Mouse (Mus musculus): Measurements from ENCODE around the gene Mfap5.
"Not testable (repeated sequence)": the region's sequence is repeated elsewhere in the genome, so short reads cannot be mapped to it uniquely, and the experiment has no call there.

The Mfap5 gene

GRCm38 (mm10) chr6:122505545-122505944 lies at the start of gene Mfap5:
TSS of gene Mfap5 (plus strand) at chr6:122505845.
- DNase-seq (ENCODE audit: low spot score in 2 of 2) = no peak

DNA sequence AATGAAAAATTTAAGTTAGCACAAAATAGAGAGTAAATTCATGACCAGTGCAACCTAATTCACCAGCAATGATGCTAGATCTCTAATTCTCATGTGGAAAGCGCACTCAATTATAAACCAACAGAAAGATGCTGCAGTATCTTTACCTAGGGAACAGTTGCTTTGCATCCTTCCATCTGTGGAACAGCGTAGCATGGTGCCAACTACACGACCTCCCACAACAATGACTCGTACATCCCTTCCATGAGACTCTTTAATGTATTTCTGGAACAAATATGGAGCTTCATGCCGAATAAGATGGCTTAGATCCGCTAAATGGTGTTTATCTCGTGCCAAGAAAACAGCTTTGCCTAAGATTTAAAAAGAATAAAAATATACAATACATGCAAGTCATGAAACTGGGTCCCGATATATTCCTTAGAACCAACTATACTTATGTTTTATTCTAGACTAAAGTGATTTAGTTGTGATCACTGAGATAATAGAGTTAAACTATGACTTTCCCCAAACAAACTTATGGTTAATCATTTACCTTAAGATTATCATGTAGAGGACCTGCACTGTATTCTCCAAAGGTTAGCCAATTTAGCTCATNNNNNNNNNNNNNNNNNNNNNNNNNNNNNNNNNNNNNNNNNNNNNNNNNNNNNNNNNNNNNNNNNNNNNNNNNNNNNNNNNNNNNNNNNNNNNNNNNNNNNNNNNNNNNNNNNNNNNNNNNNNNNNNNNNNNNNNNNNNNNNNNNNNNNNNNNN lies 46.5 kb upstream of the Mfap5 start:
- no peak for DNase-seq (ENCODE audit: low spot score in 2 of 2)

GRCm38 (mm10) chr6:122466092-122466713 lies 39.4 kb upstream of the Mfap5 start:
- no peak for DNase-seq (ENCODE audit: low spot score in 2 of 2)

- DNase-seq (ENCODE audit: low spot score in 2 of 2) = no peak
These were observed 36.5 kb upstream of the Mfap5 start for GRCm38 (mm10) chr6:122469030-122469640.

DNA sequence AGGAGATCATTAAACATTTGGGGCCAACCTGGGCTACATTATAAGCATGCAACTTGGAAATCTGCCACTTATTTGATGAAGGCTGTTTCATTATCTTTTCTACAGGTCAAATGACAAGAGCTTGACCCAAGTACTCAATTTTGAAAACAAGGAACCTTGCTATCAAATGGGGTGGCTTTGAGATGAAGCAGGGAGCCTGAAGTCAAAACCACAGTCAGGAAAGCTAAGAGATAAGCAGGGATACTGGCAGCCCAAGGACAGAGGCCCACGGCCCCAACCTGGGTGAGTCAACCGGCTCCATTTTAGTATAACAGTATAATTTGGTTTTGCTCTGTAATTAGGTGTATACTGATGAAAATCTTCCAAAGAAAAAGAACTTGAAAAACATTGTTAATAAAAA lies 35.4 kb upstream of the Mfap5 start:
- no peak for DNase-seq (ENCODE audit: low spot score in 2 of 2)

DNA sequence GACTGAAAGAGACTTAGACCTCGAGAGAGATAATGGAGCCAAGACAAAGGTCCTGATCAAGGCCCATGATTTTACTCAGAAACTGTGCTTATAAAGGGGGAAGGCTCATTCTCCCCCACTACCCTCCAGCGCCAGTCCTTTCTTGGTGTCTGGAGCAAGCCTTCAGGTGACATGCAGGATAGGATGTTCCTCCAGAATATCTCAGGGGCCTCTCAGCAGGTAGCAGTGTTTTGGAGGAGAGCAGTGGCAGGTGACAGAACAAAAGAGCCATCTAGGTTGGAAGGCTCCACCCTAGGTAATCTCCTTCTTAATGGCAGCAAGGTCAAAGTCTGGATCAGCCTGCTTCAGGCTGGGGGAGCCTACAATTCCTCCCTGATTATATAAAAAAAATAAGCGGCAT lies 34.2 kb upstream of the Mfap5 start:
- DNase-seq (ENCODE audit: low spot score in 2 of 2) = not testable (repeated sequence)

- DNase-seq (ENCODE audit: low spot score in 2 of 2) = no peak
These were observed 27.6 kb upstream of the Mfap5 start for GRCm38 (mm10) chr6:122478062-122478461.

DNA sequence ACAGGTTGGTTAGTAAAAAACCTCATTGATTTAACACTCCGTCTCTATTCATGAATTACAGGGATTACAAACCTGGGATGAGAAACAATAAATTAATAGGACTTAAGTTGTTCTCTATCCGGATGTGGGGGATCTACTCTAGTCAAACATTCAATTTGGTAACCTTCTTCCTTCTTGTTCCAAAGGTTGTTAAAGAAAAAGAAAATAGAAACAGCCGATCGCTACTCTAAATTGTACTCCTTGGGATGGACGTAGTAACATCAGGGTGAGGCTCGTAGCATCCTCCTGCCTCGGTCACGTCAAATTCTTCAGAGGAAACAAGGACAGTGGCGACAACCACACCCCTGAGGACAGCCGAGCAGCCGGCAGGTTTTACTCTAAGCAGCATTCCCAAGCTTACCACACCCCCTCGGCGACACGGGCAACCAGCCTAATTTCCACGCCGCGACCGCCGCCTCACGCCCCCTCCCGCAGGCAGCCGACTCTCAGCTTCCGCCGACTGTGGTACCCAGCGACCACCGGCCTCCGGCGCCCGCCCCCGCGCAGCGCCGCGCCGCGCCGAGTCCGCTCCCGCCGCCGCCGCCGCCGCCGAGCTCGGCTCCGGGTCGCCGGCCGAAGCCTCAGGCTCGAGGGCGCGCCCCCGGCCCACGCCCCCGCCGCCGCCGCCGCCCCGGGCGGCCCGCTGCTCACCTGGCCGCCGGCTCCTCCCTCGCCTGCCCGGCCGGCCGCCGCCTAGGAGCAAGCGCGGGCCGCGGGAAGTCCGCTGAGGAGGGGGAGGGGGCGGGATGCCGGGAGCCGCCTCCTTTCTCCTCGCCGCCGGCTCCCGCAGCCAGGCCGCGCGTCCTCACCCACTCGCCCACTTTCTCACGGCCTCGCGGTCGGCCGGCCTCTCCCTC lies 20.0 kb upstream of the Mfap5 start:
- peak; percentile 33 to 60 for DNase-seq (ENCODE audit: low spot score in 2 of 2)

DNA sequence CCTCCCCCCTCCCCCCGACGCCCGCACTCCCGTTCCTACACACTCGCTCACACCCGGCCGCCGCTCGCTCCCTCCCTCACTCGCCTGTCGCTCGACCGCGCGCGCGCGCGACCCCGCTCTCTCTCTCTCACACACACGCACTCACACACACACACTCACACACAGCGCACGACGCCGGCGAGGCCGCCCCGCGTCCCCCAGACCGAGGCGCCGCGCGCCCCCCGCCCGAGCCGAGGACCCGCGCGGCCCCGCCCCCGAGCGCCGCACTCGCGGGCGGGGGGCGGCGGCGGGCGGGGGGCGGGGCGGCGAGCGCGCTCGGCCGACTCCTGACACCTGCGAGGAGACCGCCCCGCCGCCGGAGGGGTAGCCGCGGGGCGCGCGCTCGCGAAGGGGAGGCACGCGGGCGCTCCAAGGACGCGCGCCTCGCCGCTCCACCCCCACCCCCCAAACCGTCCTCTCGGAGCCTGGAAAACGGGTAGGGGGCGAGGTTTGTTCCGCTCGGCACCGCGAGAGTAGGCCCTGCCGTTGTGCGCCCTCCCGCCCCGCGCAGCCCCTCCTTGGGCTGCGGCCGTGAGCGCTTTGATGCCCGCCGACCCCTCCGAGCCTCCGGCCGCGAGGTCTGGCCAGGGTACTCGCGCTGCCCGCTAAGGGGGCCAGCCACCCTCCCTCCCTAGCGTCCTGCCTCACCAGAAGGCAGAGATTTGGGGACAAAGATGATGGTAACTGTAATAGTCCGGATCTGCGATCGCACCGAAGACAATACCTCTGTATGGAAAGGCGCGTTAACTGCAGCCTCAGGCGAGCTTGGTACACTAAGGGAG lies 19.1 kb upstream of the Mfap5 start:
- DNase-seq (ENCODE audit: low spot score in 2 of 2) = peak; percentile 67 to 81

- no peak for DNase-seq (ENCODE audit: low spot score in 2 of 2)
These were observed 14.6 kb upstream of the Mfap5 start for GRCm38 (mm10) chr6:122490929-122491512.

DNA sequence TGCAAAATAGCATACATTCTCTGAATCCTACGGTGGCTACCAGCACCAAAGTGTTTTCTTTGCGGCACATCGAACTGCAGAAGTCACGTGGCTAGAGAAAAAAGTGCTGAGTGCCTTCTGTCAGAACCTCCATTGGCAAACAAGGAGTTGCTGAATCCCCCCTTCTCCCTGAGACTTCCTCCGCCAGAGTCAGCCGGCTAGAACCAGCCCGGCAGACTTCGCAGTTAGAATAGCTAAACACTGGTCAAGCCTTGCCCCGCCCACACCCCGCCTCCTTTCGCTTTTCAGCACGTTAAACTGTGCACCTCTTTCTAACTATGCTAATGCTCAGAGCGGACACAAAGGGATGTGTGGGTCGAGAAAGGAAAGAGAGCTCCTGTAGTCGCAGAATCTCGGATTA lies 14.1 kb upstream of the Mfap5 start:
- DNase-seq (ENCODE audit: low spot score in 2 of 2) = peak; percentile 34 to 69

- DNase-seq (ENCODE audit: low spot score in 2 of 2) = no peak
These were observed 13.2 kb upstream of the Mfap5 start for GRCm38 (mm10) chr6:122492479-122492878.

DNA sequence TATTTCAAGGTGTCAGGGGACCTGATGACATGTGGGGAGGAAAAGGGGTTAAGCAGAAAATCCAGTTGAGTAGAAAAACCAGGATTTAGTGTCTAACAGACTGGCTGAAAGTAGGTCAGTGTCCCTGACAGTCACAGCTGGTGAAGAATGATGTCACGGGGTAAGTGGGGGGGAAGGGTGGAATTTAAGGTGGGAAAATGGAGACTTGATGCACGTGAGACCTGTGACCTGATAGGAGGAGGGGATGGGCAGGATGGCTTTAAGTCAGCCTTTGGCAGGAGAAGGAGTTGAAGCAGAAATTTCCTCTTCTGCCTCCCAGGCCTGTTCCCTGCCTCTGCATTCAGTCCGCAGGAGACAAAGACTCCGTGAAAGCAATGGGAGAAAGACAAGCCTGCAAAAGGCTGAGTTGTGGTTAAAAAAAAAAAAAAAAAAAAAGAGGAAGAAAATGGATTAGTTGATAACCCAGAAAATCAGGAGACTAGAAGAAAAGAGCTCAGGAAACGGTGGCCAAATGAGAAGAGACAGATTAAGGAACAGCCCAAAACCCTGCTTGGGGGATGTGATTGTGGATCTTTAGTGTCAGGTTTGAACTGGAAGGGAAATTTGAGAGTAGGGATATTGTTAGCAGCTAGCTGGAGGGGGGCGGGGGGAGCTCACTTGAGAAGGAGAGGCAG lies 11.7 kb upstream of the Mfap5 start:
- no peak for DNase-seq (ENCODE audit: low spot score in 2 of 2)

DNA sequence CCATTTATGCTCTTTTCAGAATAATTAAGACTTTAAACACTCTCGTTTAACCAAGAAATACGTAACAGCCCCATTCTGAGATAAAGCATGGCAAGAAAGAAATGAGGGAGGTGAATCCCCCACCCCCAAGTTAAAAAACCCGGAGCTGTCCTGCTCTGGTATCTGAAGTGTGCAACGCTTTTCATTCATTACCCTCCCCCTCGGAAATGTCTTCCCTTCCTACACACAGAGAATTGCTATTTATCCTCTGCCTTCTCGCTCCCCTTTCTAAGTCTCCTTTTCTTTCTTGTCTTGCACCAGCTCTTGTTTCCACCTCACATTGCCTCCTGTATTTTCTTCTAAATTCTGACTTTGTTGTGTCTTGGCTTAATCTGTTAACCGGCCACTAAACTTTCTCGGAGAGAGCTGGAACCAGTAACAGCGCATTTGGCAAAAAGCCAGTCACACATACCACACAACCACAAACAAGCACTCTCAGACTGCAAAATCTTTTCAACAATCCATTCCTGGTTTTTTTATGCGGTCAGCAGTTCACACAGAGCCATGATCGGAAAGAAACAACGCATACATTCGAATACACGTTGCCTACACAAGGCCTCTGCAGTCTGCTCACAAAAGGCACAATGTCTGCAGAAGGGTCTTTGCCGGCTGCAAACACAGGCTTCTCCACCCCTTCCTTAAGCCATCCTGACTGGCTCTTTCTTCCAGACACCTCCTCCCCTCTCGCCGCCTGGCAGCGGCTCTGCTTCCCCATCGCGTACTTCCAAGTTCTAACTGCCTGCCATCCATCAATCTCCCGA lies 10.4 kb upstream of the Mfap5 start:
- peak in 1 of 2 experiments; percentile 34 for DNase-seq (ENCODE audit: low spot score in 2 of 2)

- no peak for DNase-seq (ENCODE audit: low spot score in 2 of 2)
These were observed 9.1 kb upstream of the Mfap5 start for GRCm38 (mm10) chr6:122496501-122496900.

- DNase-seq (ENCODE audit: low spot score in 2 of 2) = no peak
These were observed 7.0 kb upstream of the Mfap5 start, which contains the start of gene Rimklb for GRCm38 (mm10) chr6:122498661-122499060. TSS of gene Rimklb (minus strand) at chr6:122498761.

- DNase-seq (ENCODE audit: low spot score in 2 of 2) = no peak
These were observed 604 bp upstream of the Mfap5 start for GRCm38 (mm10) chr6:122505041-122505440.

DNA sequence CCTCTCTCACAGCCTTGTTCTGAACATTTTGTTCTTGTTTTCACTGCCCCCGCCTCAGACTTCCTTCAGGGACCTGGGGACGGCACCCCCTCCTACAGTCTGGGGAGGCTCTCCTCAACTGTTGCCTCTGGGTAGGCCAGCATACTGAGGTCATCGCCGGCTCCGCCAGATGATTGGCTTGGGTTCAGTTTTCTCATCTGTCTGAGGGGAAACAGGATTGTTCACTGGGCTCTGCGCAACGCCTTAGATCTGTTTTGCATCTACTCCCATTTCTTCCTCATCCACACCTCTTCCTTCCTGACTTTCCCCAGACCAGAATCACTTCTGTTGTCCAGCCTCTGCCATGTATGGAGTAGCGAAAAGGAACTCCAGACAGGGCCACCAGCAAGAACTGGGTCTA lies 2.8 kb downstream of the Mfap5 start:
- DNase-seq (ENCODE audit: low spot score in 2 of 2) = no peak
